Mouse (Mus musculus): ENCODE data around the gene Nfyb. TPM values are rescaled to one million over a fixed set of nuclear protein-coding genes. Genes with fewer than 3 reads are reported as not detected.

The Nfyb gene
- polyA plus RNA-seq, 1 experiment = 10.1 TPM

DNA sequence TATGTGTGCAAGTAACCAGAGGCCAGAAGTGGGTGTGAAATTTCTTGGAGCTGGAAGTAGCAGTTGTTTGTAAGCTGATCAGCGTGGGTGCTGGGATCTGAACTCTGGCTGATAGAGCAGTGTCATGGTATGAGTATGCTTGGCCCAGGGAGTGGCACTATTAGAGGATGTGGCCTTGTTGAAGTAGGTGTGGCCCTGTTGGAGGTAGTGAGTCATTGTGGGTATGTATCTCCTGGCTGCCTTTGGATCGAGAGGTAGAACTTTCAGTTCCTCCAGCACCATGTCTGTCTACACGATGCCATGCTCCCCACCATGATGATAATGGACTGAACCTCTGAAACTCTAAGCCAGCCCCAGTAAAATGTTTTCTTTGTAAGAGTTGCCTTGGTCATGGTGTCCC lies 16.4 kb upstream of the Nfyb start:
- Histone ChIP-seq H3K27me3 (replicated peaks; ENCODE audit: control insufficient read depth, insufficient read depth, low read length) (no peaks in the 10 kb centered on the region), H3K4me1 (ENCODE audit: control insufficient read depth, insufficient read depth, low read length) (peaks cover 4% of the 10 kb centered on the region), H3K36me3 (ENCODE audit: control insufficient read depth, insufficient read depth, low read length) (no peaks in the 10 kb centered on the region), H3K4me3 (ENCODE audit: insufficient read depth, low read depth, low read length) (no peak overlapping the region), H3K27ac (ENCODE audit: insufficient read depth, low read depth, low read length) (no peak overlapping the region)
- DNase-seq = no peak
- 95% methylated on average over 3 of the region's 3 CpGs for WGBS
- no peak for TF ChIP-seq POLR2A (IDR thresholded peaks at IDR 0.05; ENCODE audit: low read depth, low read length)
- no peak for TF ChIP-seq CTCF (conservative IDR thresholded peaks at IDR 0.05; ENCODE audit: insufficient read depth, insufficient read length, low read depth, low read length)

GRCm38 (mm10) chr10:82779831-82780230 lies 15.9 kb upstream of the Nfyb start:
- 99% methylated on average over 14 of the region's 14 CpGs for WGBS
- Histone ChIP-seq H3K4me3 (ENCODE audit: insufficient read depth, low read depth, low read length) (no peak overlapping the region), H3K27me3 (replicated peaks; ENCODE audit: control insufficient read depth, insufficient read depth, low read length) (no peaks in the 10 kb centered on the region), H3K4me1 (ENCODE audit: control insufficient read depth, insufficient read depth, low read length) (peaks cover 4% of the 10 kb centered on the region), H3K27ac (ENCODE audit: insufficient read depth, low read depth, low read length) (no peak overlapping the region), H3K36me3 (ENCODE audit: control insufficient read depth, insufficient read depth, low read length) (no peaks in the 10 kb centered on the region)
- no peak for DNase-seq
- TF ChIP-seq POLR2A (IDR thresholded peaks at IDR 0.05; ENCODE audit: low read depth, low read length) = no peak
- TF ChIP-seq CTCF (conservative IDR thresholded peaks at IDR 0.05; ENCODE audit: insufficient read depth, insufficient read length, low read depth, low read length) = no peak

DNA sequence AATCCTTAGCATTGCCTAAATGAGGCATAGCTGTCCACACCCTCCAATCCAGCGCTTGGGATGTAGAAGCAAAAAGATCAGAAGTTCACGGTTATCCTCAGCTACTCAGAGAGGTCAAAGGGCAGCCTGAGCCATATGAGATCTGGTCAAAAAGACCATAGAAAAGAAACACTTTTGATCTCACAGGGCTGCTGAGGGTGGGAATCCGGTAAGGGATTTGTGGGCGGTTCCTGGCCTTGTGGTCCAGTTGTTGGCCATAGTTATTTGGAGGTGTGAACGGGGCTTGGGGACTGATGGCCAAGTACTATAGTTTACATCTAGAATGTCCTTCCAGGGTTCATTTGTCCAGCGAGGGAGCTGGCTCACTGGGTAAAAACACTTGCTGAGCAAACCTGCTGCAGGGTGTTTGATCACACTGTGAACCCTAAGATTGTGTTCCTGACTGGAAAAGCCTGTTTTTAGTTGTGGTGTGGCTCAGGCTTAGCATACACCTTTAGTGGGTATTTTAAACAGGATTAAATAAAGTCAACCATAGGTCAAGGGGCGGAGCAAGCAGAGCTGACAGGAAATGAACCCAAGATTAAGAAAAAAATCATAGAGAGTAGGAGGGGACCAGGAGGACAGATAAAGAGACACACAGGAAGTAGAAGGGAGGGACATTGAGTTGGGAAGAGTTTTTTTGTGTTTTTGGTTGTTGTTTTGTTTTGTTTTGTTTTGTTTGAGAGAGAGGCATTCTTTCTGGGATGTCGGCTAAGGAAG lies 15.0 kb upstream of the Nfyb start:
- H3K27me3 ChIP-seq (replicated peaks; ENCODE audit: control insufficient read depth, insufficient read depth, low read length) = no peaks in the 10 kb centered on the region
- H3K27ac ChIP-seq (ENCODE audit: insufficient read depth, low read depth, low read length) = no peak overlapping the region
- DNase-seq = no peak
- TF ChIP-seq CTCF (conservative IDR thresholded peaks at IDR 0.05; ENCODE audit: insufficient read depth, insufficient read length, low read depth, low read length) (no peak), POLR2A (IDR thresholded peaks at IDR 0.05; ENCODE audit: low read depth, low read length) (no peak)
- H3K4me3 ChIP-seq (ENCODE audit: insufficient read depth, low read depth, low read length) = no peak overlapping the region
- 82% methylated on average over 8 of the region's 8 CpGs for WGBS
- H3K4me1 ChIP-seq (ENCODE audit: control insufficient read depth, insufficient read depth, low read length) = peaks cover 3% of the 10 kb centered on the region
- H3K36me3 ChIP-seq (ENCODE audit: control insufficient read depth, insufficient read depth, low read length) = no peaks in the 10 kb centered on the region

DNA sequence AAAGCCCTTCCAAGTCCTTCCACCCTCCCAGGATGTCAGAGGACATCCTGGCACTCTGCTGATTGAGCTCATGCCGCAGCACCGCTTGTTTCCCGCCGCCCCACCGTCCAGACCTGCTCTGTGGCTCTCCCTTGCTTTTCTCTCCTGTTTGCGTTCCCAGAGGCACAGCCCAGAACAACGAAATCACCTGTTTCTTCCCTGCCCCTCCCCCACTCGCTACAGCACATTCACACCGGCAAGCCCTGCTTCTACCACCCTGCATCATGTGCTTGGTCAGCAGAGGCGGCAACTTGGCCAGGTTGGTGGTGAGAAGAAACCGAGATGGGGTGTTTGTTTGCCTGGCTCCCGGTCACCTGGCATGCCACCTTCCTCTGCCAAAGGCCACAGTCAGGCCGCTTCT lies 13.9 kb upstream of the Nfyb start:
- peak; percentile 70 for DNase-seq
- Histone ChIP-seq H3K4me1 (ENCODE audit: control insufficient read depth, insufficient read depth, low read length) (no peaks in the 10 kb centered on the region; the same call in 1 of the 2 replicates), H3K36me3 (ENCODE audit: control insufficient read depth, insufficient read depth, low read length) (no peaks in the 10 kb centered on the region), H3K27me3 (replicated peaks; ENCODE audit: control insufficient read depth, insufficient read depth, low read length) (no peaks in the 10 kb centered on the region), H3K4me3 (ENCODE audit: insufficient read depth, low read depth, low read length) (peak overlapping the region; percentile 15; the same call in 1 of the 2 replicates), H3K27ac (ENCODE audit: insufficient read depth, low read depth, low read length) (peak overlapping the region; percentile 66)
- WGBS = 22% methylated on average over 13 of the region's 13 CpGs
- TF ChIP-seq CTCF (conservative IDR thresholded peaks at IDR 0.05; ENCODE audit: insufficient read depth, insufficient read length, low read depth, low read length) (no peak), POLR2A (IDR thresholded peaks at IDR 0.05; ENCODE audit: low read depth, low read length) (no peak)

DNA sequence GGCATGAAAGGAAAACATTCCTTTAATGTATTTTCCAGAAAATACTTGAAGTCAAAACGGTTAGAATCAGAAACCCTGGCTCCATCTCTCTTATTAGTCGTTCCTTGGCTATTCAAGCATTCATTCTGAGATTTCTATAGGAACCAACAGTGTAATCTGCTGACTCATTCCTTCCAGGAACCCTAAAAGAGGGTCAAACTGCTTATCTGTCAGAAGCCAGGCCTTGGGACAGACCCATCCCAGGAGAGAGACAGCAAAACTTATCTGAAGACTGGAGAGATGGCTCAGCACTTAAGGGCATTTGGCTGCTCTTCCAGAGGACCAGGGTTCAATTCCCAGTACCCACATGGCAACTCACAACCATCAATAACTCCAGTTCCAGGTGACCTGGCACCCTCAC lies 13.1 kb upstream of the Nfyb start:
- 61% methylated on average over 2 of the region's 2 CpGs for WGBS

DNA sequence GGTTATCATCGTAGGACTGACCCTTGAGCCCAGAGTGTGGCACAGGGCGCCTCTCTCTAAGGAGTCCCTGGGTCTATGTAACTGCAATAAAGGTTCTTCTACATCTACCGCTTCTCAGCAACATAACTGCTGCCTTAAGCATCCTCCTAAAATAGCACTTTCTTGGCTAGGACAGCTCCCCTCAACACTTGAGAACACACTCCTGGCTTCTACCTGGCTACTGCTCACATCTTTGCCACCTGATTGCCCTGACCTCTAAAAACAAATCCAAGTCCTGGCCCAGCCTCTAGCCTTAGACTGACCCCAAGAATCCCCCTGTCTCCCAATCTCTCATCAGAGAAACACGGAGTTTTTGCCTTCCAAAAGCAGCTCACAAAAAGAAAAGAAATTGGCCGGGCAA lies 10.9 kb upstream of the Nfyb start:
- Histone ChIP-seq H3K36me3 (ENCODE audit: control insufficient read depth, insufficient read depth, low read length) (no peaks in the 10 kb centered on the region), H3K4me3 (ENCODE audit: insufficient read depth, low read depth, low read length) (no peak overlapping the region), H3K4me1 (ENCODE audit: control insufficient read depth, insufficient read depth, low read length) (no peaks in the 10 kb centered on the region; the same call in 1 of the 2 replicates), H3K27ac (ENCODE audit: insufficient read depth, low read depth, low read length) (no peak overlapping the region), H3K27me3 (replicated peaks; ENCODE audit: control insufficient read depth, insufficient read depth, low read length) (no peaks in the 10 kb centered on the region)
- 93% methylated on average over 5 of the region's 5 CpGs for WGBS
- TF ChIP-seq CTCF (conservative IDR thresholded peaks at IDR 0.05; ENCODE audit: insufficient read depth, insufficient read length, low read depth, low read length) (no peak), POLR2A (IDR thresholded peaks at IDR 0.05; ENCODE audit: low read depth, low read length) (no peak)
- DNase-seq = no peak

More for the DNA sequence above, 13.1 kb upstream of the Nfyb start:
- no peaks in the 10 kb centered on the region for H3K27me3 ChIP-seq (replicated peaks; ENCODE audit: control insufficient read depth, insufficient read depth, low read length)
- DNase-seq = no peak
- no peaks in the 10 kb centered on the region; the same call in 1 of the 2 replicates for H3K4me1 ChIP-seq (ENCODE audit: control insufficient read depth, insufficient read depth, low read length)
- H3K4me3 ChIP-seq (ENCODE audit: insufficient read depth, low read depth, low read length) = no peak overlapping the region
- no peak for TF ChIP-seq POLR2A (IDR thresholded peaks at IDR 0.05; ENCODE audit: low read depth, low read length)
- TF ChIP-seq CTCF (conservative IDR thresholded peaks at IDR 0.05; ENCODE audit: insufficient read depth, insufficient read length, low read depth, low read length) = no peak
- H3K36me3 ChIP-seq (ENCODE audit: control insufficient read depth, insufficient read depth, low read length) = no peaks in the 10 kb centered on the region
- no peak overlapping the region for H3K27ac ChIP-seq (ENCODE audit: insufficient read depth, low read depth, low read length)

- H3K27me3 ChIP-seq (replicated peaks; ENCODE audit: control insufficient read depth, insufficient read depth, low read length) = no peaks in the 10 kb centered on the region
- no peaks in the 10 kb centered on the region for H3K36me3 ChIP-seq (ENCODE audit: control insufficient read depth, insufficient read depth, low read length)
- DNase-seq = no peak
- H3K4me1 ChIP-seq (ENCODE audit: control insufficient read depth, insufficient read depth, low read length) = no peaks in the 10 kb centered on the region
- no peak overlapping the region for H3K27ac ChIP-seq (ENCODE audit: insufficient read depth, low read depth, low read length)
- no peak overlapping the region for H3K4me3 ChIP-seq (ENCODE audit: insufficient read depth, low read depth, low read length)
- WGBS = 78% methylated on average over 9 of the region's 9 CpGs
- TF ChIP-seq CTCF (conservative IDR thresholded peaks at IDR 0.05; ENCODE audit: insufficient read depth, insufficient read length, low read depth, low read length) = no peak
- no peak for TF ChIP-seq POLR2A (IDR thresholded peaks at IDR 0.05; ENCODE audit: low read depth, low read length)
Observed at GRCm38 (mm10) chr10:82771595-82772170, 7.7 kb upstream of the Nfyb start.

Data from kidney, adult 2 months (tissue).